Mouse (Mus musculus): ENCODE results near the gene Prkn. TPM values are rescaled to one million over a fixed set of nuclear protein-coding genes. Genes with fewer than 3 reads are reported as not detected.

Gene Prkn
- total RNA-seq, 2 experiments from 2014 or later, result 14.0 to 21.0 TPM

DNA sequence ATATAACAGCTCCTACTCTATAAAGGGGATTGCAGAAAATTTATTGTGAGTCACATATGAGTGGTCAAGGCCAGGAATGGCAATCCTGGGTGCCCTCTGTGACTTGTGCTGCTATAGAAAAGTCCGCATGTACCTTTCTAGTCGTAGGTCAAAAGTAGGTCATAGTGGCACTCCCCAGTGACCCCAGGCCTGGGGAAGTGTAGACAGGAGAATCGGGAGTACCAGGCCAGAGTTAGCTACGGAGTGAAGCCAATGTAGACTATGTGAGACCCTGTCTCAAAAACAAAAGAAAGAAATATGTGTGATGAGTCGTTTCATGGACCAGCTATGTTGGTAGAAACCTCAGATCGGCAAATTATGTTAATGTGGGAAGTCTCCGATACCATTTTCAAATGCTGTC, 1206.8 kb downstream of the Prkn start:
- no peak for DNase-seq (ENCODE audit: extremely low spot score in 1 of 2, low spot score in 1 of 2)

GRCm38 (mm10) chr17:12047523-12047922, 1207.3 kb downstream of the Prkn start:
- DNase-seq (ENCODE audit: extremely low spot score in 1 of 2, low spot score in 1 of 2), result no peak

GRCm38 (mm10) chr17:12048695-12049490, 1208.7 kb downstream of the Prkn start:
- DNase-seq (ENCODE audit: extremely low spot score in 1 of 2, low spot score in 1 of 2), result no peak

DNA sequence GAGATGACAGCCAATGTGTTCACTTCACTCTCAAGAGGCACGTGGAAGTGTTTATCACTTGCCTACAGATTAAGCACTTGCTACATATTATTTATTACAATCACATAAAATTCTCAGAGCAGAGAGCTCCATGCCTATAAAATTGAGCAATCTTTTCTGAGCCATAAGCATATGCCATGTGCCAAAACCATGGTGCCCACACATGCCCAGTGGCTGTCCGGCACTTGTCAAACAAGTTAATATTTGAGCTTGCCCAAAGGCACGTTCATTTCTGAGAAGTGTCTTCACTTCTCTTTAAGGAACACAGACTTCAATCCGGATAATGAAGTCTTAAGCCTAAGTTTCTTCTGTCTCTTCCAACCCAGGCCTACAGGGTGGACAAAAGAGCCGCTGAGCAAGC, 1210.1 kb downstream of the Prkn start:
- DNase-seq (ENCODE audit: extremely low spot score in 1 of 2, low spot score in 1 of 2), result no peak

DNA sequence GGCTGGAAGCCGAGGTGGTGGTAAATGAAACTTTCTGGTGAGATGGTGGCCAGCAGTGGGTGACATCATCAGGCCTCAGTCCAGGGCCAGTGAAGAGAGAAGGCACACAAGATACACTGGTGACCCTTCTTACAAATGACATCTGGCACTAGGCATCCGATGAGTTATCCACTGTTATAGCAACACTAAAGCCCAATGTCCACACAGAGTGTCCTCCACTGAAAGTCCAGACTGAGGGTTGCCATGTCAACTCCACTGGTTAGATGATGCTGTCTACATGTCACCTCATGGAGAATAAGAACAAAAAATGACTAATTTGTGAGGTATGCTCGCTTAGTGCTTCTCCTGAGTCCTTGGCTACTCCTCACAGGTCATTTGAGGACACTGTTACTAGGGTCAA, 1210.8 kb downstream of the Prkn start:
- DNase-seq (ENCODE audit: extremely low spot score in 1 of 2, low spot score in 1 of 2), result no peak

- DNase-seq (ENCODE audit: extremely low spot score in 1 of 2, low spot score in 1 of 2), result no peak
These were observed 1212.5 kb downstream of the Prkn start for GRCm38 (mm10) chr17:12052651-12053050.

DNA sequence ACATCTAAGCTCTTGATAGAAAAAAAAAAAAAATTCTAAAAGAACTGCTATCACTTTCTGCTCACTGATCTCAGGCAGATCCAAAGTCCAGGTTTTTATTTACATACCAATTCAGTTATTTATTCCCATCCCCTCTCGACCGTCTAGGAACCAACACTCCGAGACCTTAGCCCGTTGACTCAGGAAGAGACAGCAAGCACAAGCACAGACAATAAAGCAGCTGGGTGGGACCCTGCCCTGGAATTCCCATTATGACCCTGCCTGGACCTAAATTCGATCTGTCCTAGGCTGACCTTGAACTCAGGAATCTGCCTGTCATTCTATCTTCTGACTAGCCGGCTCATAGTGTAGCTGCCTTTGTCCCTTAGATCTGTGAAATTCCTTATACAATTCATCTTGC, 1218.9 kb downstream of the Prkn start:
- no peak for DNase-seq (ENCODE audit: extremely low spot score in 1 of 2, low spot score in 1 of 2)

- no peak for DNase-seq (ENCODE audit: extremely low spot score in 1 of 2, low spot score in 1 of 2)
These were observed 1221.2 kb downstream of the Prkn start for GRCm38 (mm10) chr17:12061381-12061780.

- no peak for DNase-seq (ENCODE audit: extremely low spot score in 1 of 2, low spot score in 1 of 2)
These were observed 1222.7 kb downstream of the Prkn start for GRCm38 (mm10) chr17:12062861-12063260.

GRCm38 (mm10) chr17:12063533-12063932, 1223.3 kb downstream of the Prkn start:
- DNase-seq (ENCODE audit: extremely low spot score in 1 of 2, low spot score in 1 of 2), result no peak

GRCm38 (mm10) chr17:12066054-12066453, 1225.9 kb downstream of the Prkn start:
- no peak for DNase-seq (ENCODE audit: extremely low spot score in 1 of 2, low spot score in 1 of 2)

GRCm38 (mm10) chr17:12076816-12077215, 1236.6 kb downstream of the Prkn start:
- no peak for DNase-seq (ENCODE audit: extremely low spot score in 1 of 2, low spot score in 1 of 2)

DNA sequence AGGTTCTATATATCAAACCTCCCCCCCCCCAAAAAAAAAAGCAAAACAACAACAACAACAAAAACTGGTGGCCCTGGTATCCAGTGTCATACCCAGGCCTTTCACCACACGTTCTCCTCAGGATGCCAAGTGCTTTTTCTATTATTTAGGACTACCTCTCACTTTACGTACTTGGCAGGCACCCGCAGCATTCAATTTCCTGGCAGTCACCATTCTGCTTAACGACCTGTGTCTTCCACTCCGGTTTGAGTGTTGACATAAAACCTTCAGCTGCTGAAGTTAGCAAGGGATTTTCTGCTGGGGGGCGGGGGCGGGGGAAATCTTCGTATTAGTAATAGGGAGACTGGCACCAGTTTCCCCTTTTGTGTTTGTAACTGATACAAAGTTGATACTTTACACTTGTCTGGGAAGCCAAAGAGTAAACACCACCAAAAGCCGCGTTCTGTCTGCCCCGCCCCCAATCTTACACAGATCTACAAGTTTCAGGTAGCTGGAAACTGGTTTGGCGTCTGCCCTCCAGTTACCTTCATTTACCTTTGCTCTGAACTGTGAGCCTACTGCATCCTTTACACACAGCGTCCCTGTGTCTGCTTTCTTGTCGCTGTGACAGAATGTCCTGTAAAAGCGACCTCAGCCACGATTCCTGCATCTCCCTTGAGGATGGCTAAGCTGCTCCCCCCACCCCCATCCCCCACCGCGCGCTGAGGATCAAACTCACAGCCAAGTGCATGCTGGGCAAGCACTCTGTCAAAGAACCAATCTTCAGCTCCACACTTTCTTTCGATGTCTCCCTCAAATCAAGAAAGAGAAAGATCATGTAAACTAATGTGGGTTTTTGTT, 1240.7 kb downstream of the Prkn start:
- DNase-seq (ENCODE audit: extremely low spot score in 1 of 2, low spot score in 1 of 2), result no peak

DNA sequence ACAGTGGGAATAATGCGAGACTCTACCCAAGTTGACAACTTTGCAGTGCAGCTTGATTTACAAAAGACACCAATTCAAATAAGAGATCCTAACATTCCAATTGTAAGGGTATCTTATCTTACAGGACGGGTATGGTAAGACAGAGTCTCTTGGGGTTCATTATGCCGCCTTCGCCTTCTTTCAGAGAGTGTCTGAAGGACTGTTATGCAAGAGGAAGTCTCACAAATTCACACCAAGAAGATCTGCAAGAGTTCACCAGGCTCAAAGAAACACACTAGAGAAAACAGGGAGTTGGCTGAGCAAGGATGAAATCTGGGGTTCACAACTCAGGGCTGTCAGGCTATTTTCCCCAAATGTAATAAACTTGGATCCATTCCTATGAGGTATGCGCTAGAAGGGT, 1242.0 kb downstream of the Prkn start:
- DNase-seq (ENCODE audit: extremely low spot score in 1 of 2, low spot score in 1 of 2), result no peak

GRCm38 (mm10) chr17:12090261-12090927, 1250.2 kb downstream of the Prkn start:
- DNase-seq (ENCODE audit: extremely low spot score in 1 of 2, low spot score in 1 of 2), result no peak

DNA sequence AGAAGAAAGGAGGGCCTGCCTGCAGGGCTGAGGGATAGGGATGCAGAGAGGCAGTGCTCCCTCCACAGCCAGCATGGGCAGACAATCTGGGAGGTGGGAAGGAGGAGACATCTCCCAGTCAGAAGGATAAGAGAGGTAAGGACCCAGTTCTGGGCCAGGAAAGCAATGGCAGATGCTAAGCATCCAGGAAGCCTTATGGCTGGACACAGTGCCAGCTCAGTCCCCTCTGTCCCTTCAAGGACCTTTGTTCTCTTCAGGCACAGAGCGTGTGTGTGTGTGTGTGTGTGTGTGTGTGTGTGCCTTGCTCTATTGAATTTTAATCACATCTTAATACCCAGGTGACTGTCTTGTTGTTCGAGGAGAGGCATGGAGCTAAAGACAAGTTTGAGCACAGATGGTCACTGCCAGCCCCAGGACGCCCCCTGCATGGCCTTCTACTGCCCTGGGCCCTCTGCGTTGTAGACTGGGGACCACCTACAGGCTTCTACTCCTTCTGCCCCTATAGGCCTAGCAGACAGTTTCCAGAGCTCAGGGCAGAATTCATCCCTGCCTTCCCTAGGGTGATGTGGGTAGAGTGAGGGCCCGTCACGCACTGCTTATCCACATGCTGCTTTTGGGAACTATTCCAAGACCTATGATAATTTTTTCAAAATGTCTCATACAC, 1252.8 kb downstream of the Prkn start:
- no peak for DNase-seq (ENCODE audit: extremely low spot score in 1 of 2, low spot score in 1 of 2)

GRCm38 (mm10) chr17:12094016-12094415, 1253.8 kb downstream of the Prkn start:
- no peak for DNase-seq (ENCODE audit: extremely low spot score in 1 of 2, low spot score in 1 of 2)

GRCm38 (mm10) chr17:12094827-12095590, 1254.8 kb downstream of the Prkn start:
- no peak for DNase-seq (ENCODE audit: extremely low spot score in 1 of 2, low spot score in 1 of 2)

DNA sequence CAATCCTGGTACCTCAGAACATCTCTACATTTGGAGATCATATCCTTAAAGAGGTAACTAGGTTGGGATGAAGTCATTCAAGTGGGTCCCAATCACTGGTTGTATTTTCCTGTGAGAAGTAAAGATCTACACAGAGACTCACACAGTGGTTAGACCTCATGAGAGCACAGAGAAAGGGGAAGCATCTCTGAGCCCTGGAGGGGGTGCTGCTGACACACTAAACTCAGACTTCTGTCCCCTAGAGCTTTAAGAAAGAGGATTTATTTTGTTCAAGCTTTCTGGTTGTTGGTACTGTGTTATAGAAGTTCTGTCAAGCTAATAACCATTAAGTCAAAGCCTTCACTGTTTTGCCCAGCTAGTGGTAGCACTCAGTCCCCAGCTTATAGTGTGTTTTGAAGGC, 1259.2 kb downstream of the Prkn start:
- DNase-seq (ENCODE audit: extremely low spot score in 1 of 2, low spot score in 1 of 2), result no peak

- no peak for DNase-seq (ENCODE audit: extremely low spot score in 1 of 2, low spot score in 1 of 2)
These were observed 1262.1 kb downstream of the Prkn start for GRCm38 (mm10) chr17:12102326-12102725.

All from layer of hippocampus, postnatal 25 days (tissue).